Mouse (Mus musculus): ENCODE results near the gene Lrrn4cl.
"Not testable (repeated sequence)": the region's sequence is repeated elsewhere in the genome, so short reads cannot be mapped to it uniquely, and the experiment has no call there.

Gene Lrrn4cl

DNA sequence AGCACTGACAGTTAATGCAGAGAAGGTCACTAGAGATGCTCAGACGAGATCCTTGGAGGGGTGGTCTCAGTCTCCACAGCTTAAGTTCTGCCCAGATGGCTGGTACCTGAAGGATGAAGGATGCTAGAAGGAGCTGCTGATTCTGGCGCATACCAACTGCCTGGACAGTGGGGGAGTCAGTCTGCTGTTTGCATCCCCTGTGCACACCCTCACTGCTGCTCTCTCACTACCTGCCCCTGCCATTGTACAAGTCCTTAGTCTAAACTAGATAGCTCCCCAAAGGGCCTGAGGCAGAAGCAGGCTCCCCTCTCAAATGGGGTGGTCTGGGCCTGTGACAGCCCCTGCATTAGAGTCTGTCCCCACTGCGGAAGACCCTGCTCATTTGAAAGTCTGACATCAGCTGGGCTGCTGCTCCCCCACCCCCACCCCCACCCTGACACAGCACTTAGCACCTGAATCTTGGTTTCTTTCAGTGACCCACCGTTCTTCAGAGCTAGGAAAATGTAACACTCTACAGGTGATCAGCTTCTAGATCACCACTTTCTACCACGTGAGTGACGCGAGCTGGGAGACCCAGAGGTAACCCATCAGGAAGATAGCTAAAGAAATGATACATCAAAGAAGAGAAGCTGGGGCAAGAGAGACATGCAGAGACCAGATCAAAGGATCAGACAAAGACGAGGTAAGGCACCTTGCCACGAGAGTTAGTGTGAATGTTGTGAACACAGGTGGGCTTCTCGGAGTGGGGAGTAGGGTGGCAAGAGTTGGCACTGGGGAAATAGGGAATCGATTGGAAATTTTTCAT lies 11.3 kb upstream of the Lrrn4cl start, which contains the start of gene Gng3:
Gene Gng3, minus strand, starts transcription at position 92 of the 805 bp plus-strand sequence.
- peak; percentile 78 for DNase-seq

GRCm38 (mm10) chr19:8839908-8840791 lies 10.4 kb upstream of the Lrrn4cl start:
- peak; percentile 65 for DNase-seq

DNA sequence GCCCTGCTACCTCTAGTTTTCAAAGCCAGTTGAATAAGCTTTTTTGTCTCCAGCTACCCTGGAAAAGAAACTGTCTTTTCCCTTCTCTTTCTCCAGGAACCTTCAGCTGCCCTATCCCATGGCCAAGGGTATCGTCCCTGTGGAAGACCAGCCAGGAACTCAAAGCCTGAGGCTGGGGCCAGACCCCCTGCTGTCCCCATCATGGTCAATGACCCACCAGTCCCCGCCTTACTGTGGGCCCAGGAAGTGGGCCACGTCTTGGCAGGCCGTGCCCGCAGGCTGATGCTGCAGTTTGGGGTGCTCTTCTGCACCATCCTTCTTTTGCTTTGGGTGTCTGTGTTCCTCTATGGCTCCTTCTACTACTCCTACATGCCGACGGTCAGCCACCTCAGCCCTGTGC lies 9.6 kb upstream of the Lrrn4cl start:
- DNase-seq = no peak

DNA sequence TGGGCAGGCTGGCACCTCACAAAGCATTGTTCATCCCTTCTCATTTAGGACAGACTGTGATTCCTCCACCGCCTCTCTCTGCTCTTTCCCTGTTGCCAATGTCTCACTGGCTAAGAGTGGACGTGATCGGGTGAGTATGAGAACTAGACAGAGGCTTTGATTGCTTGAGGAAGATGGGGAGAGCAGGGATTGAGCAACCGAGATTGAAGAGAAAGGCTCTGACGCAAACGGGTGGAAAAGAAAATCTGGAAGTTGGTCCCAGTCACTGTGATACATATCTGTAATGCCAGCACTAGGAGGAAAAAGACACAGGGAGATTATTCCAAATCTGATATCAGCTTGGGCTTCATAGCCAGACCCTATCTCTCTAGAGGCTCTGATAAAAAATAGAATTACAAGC lies 7.6 kb upstream of the Lrrn4cl start:
- DNase-seq = no peak

DNA sequence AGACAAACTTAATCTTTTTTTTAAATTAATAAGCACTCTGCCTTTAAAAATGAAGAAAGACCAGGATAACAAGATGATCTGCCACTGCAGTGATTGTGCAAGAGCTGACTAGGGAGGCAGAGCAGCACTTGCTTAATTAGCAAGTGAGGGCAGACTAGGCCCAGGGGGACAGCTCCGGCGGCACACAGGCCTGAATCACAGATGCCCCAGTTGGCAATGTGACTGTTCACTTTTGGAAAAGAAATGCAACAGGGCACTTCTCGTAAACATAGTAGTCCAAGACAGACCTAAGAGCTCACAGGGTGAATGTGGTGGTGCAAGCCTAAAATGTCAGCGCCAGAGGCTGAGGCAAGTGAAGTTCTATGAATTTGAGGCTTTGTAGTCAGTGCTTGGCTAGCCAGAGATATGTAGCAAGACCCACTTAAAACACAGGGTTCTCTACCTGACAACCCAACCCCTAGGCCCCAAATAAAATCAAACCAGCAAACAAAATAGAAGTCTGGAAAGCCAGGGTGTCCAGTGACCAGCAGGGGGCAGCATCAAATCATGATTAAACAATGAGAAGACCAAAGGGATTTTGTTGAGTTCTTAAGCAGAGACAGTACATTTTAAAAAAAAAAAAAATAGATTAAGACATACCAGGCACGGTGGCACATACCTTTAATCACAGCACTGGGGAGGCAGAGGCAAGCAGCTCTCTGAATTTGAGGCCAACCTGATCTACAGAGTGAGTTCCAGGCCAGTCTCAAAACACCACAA lies 6.0 kb upstream of the Lrrn4cl start:
- peak; percentile 87 for DNase-seq

DNA sequence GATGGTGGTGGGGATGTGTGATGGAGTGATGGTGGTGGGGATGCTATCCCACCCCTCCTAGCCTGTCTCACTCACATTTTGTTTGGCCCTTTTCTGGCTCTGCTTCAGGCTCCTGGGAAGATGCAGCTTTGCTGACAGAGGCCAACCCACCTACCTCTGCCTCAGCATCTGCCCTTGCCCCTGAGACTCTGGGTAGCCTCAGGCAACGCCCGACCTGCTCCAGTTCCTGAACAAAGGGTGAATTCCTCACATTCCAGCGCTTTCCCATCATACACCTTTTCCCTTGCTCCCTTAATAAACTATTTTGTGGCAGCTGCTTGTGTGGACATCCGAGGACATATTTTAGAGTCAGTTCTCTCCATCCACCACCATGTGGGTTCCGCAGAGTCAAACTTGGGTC lies 2.2 kb upstream of the Lrrn4cl start:
- no peak for DNase-seq

DNA sequence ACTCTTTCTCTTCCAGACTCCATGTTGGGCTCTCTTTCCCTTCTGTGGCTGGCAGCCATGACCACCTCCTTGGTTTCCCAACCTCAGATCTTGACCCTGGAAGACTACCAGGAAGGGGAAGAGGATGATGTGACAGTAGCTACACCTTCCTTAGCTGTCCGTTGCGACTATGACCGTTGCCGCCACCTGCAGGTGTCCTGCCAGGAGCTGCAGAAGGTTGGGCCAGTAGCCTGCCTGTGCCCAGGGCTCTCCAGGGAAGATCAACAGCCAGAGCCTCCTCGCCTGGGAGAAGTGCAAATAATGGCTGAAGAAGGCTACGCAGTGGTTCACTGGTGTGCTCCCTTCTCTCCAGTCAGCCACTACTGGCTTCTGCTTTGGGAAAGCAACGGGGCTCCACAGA lies 1.1 kb downstream of the Lrrn4cl start:
- DNase-seq = no peak

GRCm38 (mm10) chr19:8852236-8852928 lies 1.8 kb downstream of the Lrrn4cl start:
- no peak for DNase-seq

GRCm38 (mm10) chr19:8853117-8853516 lies 2.5 kb downstream of the Lrrn4cl start:
- DNase-seq = no peak

GRCm38 (mm10) chr19:8857689-8858088 lies 7.1 kb downstream of the Lrrn4cl start:
- peak; percentile 58 for DNase-seq

DNA sequence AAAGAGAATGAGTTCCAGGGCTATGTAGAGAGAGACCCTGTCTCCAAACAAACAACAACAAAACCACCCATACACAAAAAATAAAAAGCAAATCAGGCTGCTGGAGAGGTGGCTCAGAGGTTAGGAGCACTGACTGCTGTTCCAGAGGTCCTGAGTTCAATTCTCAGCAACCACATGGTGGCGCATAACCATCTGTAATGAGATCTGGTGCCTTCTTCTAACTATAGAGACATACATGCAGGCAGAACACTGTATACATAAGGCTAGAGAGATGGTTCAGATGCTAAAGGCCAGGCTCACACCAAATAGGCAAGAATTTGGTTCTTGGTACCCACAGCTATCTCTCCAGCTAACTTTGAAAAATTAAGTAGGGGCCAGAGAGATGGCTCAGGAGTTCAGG lies 8.4 kb downstream of the Lrrn4cl start:
- no peak for DNase-seq

DNA sequence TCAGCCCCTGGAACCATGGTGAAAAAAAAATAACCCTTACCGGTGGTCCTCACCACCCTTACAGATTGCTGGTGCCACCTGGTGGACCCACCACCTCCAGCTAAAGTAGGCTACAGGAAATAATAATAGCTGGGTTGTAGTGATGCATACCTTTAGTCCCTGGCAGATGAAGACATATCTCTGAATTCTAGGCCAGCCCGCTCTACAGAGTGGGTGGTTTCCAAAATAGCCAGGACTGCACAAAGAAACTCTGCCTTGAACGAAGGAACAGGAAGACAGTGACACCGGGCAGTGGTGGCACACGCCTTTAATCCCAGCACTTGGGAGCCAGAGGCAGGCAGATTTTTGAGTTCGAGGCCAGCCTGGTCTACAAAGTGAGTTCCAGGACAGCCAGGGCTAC lies 13.7 kb downstream of the Lrrn4cl start:
- no peak for DNase-seq

DNA sequence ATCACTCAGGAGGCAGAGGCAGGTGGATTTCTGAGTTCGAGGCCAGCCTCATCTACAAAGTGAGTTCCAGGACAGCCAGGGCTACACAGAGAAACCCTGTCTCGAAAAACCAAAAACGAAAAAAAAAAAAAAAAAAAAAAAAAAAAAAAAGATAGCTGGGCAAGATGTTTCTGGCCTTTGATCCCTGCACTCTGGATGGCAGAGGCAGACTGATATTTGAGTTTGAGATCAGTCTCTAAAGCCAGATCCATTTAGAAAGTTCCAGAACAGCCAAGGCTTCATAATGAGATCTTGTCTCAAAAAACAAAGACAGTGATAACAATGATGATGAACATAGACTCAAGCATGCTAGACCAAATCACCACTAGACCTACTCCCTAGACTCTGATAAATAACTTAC lies 19.8 kb downstream of the Lrrn4cl start:
- DNase-seq = not testable (repeated sequence)

DNA sequence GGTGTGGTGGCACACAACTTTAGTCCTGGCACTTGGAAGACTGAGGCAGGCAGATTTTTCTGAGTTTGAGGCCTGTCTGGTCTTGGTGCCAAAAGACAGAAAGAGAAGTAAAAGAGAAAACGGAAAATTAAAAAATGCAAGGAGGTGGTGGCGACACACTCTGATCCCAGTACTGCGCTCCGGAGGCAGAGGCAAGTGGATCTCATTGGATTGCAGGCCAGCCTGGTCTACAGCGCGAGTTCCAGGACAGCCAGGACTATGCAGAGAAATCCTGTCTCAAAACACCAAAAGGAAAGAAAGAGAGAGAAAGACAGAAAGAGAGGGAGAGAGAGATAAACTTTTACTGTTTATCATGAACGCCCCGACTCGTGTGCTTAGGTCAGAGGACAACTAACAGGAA lies 20.3 kb downstream of the Lrrn4cl start:
- DNase-seq = no peak

GRCm38 (mm10) chr19:8871267-8872186 lies 21.0 kb downstream of the Lrrn4cl start, which contains the start of gene Ubxn1:
Ubxn1 (plus strand) TSS chr19:8871496.
- DNase-seq = peak; percentile 93

DNA sequence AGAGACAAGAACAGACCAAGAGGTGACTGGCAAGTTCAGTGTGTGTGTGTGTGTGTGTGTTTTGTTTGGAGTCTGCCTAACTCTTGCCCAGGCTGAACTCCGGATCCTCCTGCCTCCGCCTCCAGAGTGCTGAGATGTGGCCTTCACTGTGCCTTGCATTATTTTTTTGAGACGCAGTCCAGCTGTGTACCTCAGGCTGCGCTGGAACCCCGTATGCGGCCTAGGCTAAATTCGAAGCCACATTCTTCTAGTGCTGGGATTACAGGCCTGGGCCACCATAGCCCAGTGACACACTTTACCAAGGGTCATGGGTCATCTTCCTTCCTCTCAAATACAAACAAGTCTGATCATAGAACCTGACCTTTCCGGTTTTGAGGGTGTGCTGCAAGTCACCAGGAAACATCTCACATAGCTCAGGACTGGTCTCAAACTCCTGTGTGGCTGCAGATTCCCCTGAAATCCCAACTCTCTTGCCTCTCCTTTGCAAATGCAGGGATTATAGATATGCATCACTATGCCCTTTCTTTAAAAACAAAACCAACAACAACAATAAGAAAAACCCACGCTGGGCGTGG lies 21.8 kb downstream of the Lrrn4cl start:
- no peak for DNase-seq

- no peak for DNase-seq
Observed at GRCm38 (mm10) chr19:8875031-8875430, 24.5 kb downstream of the Lrrn4cl start.

GRCm38 (mm10) chr19:8880311-8881033 lies 29.9 kb downstream of the Lrrn4cl start, which contains the start of gene Uqcc3:
Uqcc3 (minus strand) TSS chr19:8880923.
- DNase-seq = peak; percentile 85

DNA sequence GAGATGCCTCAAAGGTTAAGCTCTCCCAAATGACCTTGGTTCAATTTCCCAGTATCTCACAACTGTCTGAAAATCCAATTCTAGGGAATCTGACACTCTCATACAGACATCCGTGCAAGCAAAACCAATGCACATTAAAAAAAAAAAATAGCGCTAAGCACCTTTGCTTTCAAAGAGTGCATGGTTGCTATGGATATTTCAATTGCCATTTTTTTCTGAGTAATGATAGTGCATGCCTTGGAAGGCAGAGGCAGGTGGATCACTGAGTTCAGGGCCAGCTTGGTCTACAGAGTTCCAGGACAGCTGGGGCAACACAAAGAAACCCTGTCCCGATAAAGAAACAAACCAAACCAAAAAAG lies 30.4 kb downstream of the Lrrn4cl start:
- DNase-seq = no peak

DNA sequence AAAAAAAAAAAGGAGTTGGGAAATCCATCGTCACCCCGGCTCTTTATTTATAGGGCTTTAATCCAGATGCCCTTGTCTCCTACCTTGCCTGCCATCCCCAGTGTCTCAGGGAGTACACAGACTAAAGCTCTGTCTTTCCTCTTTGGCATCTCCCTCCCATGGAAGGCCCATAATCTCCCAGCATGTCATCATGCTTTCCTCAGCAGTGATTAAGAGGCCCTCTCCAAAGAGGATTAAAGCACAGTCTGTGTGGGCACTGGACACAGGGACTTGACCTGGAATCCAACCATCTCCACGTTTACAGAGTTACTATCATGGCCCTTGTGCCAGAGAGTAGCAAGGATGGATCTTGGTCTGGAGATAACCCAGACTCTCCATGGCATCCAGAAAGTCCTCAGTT lies 33.0 kb downstream of the Lrrn4cl start, which contains the start of the genes Lbhd1 and Gm49403:
Gene Lbhd1, plus strand, starts transcription at position 117 of the 400 bp plus-strand sequence.
Gene Gm49403, plus strand, starts transcription at position 315 of the 400 bp plus-strand sequence.
- no peak for DNase-seq

Measured in right cerebral cortex, postnatal 14 days (tissue).